Mouse (Mus musculus): Measurements from ENCODE around the gene Sema3f.

DNA sequence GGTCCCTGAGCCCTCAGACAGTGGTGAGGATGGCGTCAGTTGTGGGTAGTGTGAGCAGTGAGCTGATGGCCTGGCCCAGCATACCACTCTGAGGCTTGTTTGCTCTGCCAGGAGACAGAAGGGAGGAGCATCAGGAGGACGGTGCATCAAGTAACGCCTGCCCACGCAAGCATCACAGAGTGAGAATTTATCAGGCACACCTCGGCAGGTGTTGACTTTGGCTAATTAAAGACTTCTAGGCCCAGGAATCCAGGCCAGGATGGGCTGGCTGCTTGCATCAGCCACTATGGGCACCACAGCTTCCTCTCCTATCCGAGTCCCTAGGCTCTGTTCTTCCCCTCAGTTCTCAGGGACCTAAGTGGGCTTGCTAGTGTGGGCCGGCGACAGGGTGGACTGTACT lies 47.9 kb downstream of the Sema3f start:
- no peak for TF ChIP-seq CTCF (IDR thresholded peaks at IDR 0.05; ENCODE audit: extremely low read depth, insufficient read length, insufficient replicate concordance, low read depth, low read length)
- no peak for TF ChIP-seq POLR2A (IDR thresholded peaks at IDR 0.05; ENCODE audit: low read depth, low read length)

Measured in small intestine, adult 2 months (tissue).